Mouse (Mus musculus) midbrain, embryonic 16.5 days (tissue): ENCODE results near the gene Cfap74. TPM values are rescaled to one million over a fixed set of nuclear protein-coding genes. Genes with fewer than 3 reads are reported as not detected.

Source experiments
- ATAC-seq: fragments of 200-750 bp; cut with Nextera tagmentation; 2 replicates; pipeline ENCODE4 v1.8.0; 2017; ENCODE audit warnings: moderate TSS enrichment
- H3K27ac ChIP-seq: fragments of 300-500 bp; sonication (generic); 2 replicates; pipeline ENCODE4 v1.5.1; 2014; ENCODE audit warnings: mild to moderate bottlenecking, low read length, mixed read lengths
- H3K27me3 ChIP-seq: fragments of 300-500 bp; sonication (generic); 2 replicates; pipeline ENCODE4 v1.6.1; 2014; ENCODE audit warnings: low read depth, low read length, mixed read lengths; ENCODE audit not compliant: control insufficient read depth, insufficient read depth
- H3K36me3 ChIP-seq: fragments of 300-500 bp; sonication (generic); 2 replicates; pipeline ENCODE4 v1.6.1; 2014; ENCODE audit warnings: mild to moderate bottlenecking, low read length, moderate library complexity, mixed read lengths; ENCODE audit not compliant: control insufficient read depth, insufficient read depth
- H3K4me1 ChIP-seq: fragments of 300-500 bp; sonication (generic); 2 replicates; pipeline ENCODE4 v1.6.1; 2014; ENCODE audit warnings: mild to moderate bottlenecking, low read length, mixed read lengths; ENCODE audit not compliant: control insufficient read depth, insufficient read depth
- H3K4me2 ChIP-seq: fragments of 300-500 bp; sonication (generic); 2 replicates; pipeline ENCODE4 v1.6.1; 2014; ENCODE audit warnings: mild to moderate bottlenecking, low read length, mixed read lengths
- H3K4me3 ChIP-seq: fragments of 300-500 bp; sonication (generic); 2 replicates; pipeline ENCODE4 v1.5.1; 2014; ENCODE audit warnings: low read depth, mild to moderate bottlenecking, low read length, moderate library complexity, mixed read lengths
- H3K9ac ChIP-seq: fragments of 300-500 bp; sonication (generic); 2 replicates; pipeline ENCODE4 v1.6.1; 2014; ENCODE audit warnings: low read depth, low read length, mixed read lengths
- H3K9me3 ChIP-seq: fragments of 300-500 bp; sonication (generic); replicated peaks from 2 replicates; pipeline ENCODE4 v1.6.1; 2014; ENCODE audit warnings: mild to moderate bottlenecking, low read length, mixed read lengths; ENCODE audit not compliant: control insufficient read depth, poor library complexity, severe bottlenecking
- WGBS: fragments of 180-500 bp; shearing (Covaris S2); extraction: QIAGEN DNeasy Blood & Tissue Kit; methylation state at CpG from one replicate; pipeline ENCODE4 v1.1.7; 2014; 5-methylcytosine and 5-hydroxymethylcytosine counted together
- polyA plus RNA-seq: library from polyadenylated mRNA; unstranded; fragments of >200 nt; fragmentation: Nextera tagmentation; extraction: Ambion mirVana; gene quantifications from 2 replicates; pipeline ENCODE4 v1.2.1, GENCODE M21; 2015

The Cfap74 gene
- 5.9 and 6.4 TPM in 2 replicates for polyA plus RNA-seq

DNA sequence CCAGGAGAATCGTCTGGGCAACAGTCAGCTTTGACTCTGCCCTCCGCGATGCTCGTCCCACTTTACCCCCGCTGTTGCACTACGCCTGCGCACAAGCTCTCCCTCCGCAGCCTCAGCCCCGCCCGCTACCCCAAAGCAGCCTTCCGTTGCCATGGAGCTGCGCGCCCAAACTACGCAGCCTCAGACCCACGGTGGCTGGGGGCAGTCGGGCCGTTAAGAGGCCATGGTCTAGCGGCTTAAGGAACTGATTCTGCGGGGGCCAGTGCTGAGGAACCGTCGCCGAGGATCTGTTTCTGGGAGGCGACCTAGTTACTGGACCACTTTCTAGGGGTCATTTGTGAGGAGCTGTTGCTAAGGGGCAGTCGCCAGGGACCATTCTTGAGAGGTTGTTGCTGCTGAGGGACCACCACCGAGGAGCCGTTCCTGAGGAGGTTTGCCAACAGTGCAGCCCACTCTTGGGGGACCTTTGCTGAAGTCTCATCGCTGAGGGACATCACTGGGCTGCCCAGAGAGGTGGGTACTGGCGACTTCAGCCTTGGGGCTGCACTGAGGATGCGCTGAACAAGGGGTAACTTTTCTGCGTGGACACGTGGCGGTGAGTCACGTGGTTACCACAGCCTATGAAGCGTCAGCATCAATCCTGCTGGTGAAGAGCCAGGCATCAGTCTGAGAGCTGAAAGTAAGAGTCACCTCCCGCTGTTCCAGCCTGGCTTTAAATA lies at the start of gene Cfap74:
Gene Cfap74, plus strand, starts transcription at position 133 of the 719 bp plus-strand sequence.
- peak within 1 kb of the TSS; percentile 72 for H3K27ac ChIP-seq
- ATAC-seq: peak; percentile 99
- peak within 1 kb of the TSS; percentile 81 for H3K4me2 ChIP-seq
- peak within 1 kb of the TSS; percentile 61 for H3K9ac ChIP-seq
- no peaks in the 10 kb centered on the region for H3K36me3 ChIP-seq
- peaks cover 11% of the 10 kb centered on the region for H3K4me1 ChIP-seq
- H3K9me3 ChIP-seq: no peaks in the 10 kb centered on the region
- H3K4me3 ChIP-seq: peak within 1 kb of the TSS; percentile 58
- under 1% methylated on average over 35 of the region's 35 CpGs for WGBS
- H3K27me3 ChIP-seq: no peaks in the 10 kb centered on the region

DNA sequence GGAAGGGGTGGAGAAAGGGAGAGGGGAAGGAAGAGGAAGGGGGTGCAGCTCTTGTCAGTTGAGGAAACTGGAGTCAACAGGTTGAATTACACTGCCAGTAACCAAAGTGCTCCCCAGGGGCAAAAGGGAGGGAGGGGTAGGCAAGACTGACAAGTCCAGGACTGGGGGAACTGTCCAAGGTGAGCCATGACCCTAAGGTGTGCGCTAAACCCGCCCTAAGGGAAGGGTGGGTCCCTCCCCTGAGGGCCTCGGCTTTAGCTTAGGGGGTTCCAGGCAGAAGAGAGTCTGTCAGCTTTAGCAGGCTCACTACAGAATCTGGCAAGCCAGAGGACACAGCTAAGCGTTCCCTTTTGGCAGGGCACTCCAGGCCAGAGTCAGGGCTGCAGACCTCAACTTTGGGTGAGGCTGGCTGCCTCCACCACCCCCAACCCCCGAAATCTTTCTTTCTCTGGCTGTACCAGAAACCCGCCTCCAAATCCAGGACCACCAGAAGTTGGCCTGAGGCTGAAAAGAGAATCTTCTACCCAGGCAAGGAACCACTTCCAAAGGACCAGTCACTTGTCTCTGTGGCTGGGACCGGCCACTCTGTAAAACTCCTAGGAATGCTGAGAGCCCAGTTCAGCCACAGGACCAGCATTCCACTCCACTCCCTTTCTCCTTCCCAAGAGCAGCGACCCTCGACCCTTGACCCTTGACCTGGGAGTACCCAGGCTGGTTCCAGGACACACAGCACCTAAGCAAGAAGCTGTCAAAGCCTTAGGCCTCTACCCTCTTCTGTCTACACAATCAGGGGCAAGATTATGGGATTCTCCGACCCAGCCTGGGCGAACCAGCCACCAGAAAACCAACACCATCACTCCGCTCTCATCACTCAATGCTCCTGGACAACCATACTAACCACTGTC lies 49.2 kb upstream of the Cfap74 start:
- no peak overlapping the region for H3K4me2 ChIP-seq
- ATAC-seq: no peak
- no peak overlapping the region for H3K9ac ChIP-seq
- no peaks in the 10 kb centered on the region for H3K9me3 ChIP-seq
- H3K4me1 ChIP-seq: peaks cover 6% of the 10 kb centered on the region; the same call in 1 of the 2 replicates
- H3K36me3 ChIP-seq: no peaks in the 10 kb centered on the region
- no peak overlapping the region for H3K4me3 ChIP-seq
- WGBS: 40% methylated on average over 12 of the region's 12 CpGs
- H3K27ac ChIP-seq: no peak overlapping the region
- H3K27me3 ChIP-seq: peaks cover 48% of the 10 kb centered on the region

DNA sequence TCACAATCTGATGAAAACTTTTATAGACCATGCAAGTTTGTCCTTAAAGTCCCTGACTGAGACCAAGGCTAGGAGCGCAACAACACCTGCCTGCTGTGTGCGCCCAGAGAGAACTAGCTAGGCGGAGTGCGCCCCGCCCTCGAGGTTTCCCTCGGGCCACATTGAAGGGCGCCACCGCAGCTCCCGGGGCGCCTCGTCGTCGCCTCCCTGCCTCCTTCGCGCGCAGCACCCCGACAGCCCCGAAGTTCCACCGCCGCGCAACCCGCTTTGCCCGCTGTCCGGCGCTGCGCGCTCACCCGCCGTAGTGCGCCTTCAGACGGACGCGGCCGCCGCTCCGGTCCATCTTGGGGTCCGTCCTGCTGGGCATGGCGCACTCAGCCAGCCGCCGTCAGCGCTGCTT lies 48.1 kb upstream of the Cfap74 start:
- H3K9me3 ChIP-seq: no peaks in the 10 kb centered on the region
- no peak for ATAC-seq
- no peak overlapping the region for H3K27ac ChIP-seq
- H3K4me3 ChIP-seq: peak overlapping the region; percentile 46
- under 1% methylated on average over 42 of the region's 42 CpGs for WGBS
- no peak overlapping the region for H3K9ac ChIP-seq
- no peaks in the 10 kb centered on the region for H3K36me3 ChIP-seq
- peaks cover 48% of the 10 kb centered on the region for H3K27me3 ChIP-seq
- H3K4me1 ChIP-seq: peaks cover 6% of the 10 kb centered on the region; the same call in 1 of the 2 replicates
- H3K4me2 ChIP-seq: peak overlapping the region; percentile 58

DNA sequence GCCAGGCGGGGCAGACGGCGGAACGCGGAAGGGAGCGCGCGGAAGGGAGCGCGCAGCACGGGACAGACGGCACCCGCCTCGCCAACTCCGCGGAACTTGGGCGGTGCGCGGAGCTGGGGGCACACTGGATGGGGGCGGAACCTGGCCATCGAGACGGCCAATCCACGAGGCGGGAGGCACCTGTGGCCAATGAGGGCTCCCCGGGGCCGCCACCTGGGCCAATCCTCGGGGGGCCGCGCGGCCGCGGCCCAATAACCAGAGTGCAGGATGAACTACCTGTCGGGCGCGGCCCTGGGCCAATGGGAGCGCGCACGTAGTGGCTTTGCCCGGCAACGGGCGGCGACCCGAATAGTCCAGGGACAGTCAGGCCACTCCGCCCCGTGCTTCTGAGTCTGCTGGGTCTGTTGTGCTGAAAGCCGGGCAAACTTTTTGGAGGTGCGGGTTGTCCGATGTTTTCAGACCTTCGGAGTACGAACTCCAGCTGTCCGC lies 47.6 kb upstream of the Cfap74 start, which contains the start of gene Prkcz:
Gene Prkcz, minus strand, starts transcription at position 59 of the 489 bp plus-strand sequence.
- H3K9me3 ChIP-seq: no peaks in the 10 kb centered on the region
- peak within 1 kb of the TSS; percentile 58 for H3K4me2 ChIP-seq
- under 1% methylated on average over 50 of the region's 51 CpGs for WGBS
- ATAC-seq: peak; percentile 88
- H3K4me3 ChIP-seq: peak within 1 kb of the TSS; percentile 46
- peaks cover 6% of the 10 kb centered on the region; the same call in 1 of the 2 replicates for H3K4me1 ChIP-seq
- peaks cover 48% of the 10 kb centered on the region for H3K27me3 ChIP-seq
- no peak within 1 kb of the TSS for H3K27ac ChIP-seq
- no peaks in the 10 kb centered on the region for H3K36me3 ChIP-seq
- H3K9ac ChIP-seq: no peak within 1 kb of the TSS

DNA sequence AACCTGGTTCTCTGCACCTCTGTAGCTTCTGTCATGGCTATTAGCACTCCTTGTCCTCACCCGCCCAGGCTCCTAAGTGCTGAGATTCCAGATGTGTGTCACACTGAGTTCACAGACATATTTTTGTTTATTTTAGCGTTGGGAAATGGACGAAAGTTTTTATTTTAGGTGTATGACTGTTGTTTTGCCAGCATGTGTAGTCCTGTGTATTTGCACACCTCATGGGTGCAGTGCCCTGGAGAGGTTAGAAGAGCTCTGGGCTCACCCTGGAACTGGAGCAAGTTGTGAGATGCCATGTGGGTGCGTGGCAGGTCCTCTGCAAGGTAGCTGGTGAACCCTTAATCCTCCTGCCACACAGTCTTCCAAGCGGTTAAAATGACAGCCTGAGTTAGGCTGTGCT lies 46.5 kb upstream of the Cfap74 start:
- Histone ChIP-seq H3K9me3 (no peaks in the 10 kb centered on the region), H3K4me3 (no peak overlapping the region), H3K4me1 (peaks cover 6% of the 10 kb centered on the region; the same call in 1 of the 2 replicates), H3K27me3 (peaks cover 48% of the 10 kb centered on the region), H3K4me2 (no peak overlapping the region), H3K9ac (no peak overlapping the region), H3K27ac (no peak overlapping the region), H3K36me3 (no peaks in the 10 kb centered on the region)
- ATAC-seq: no peak
- 45% methylated on average over 5 of the region's 5 CpGs for WGBS

DNA sequence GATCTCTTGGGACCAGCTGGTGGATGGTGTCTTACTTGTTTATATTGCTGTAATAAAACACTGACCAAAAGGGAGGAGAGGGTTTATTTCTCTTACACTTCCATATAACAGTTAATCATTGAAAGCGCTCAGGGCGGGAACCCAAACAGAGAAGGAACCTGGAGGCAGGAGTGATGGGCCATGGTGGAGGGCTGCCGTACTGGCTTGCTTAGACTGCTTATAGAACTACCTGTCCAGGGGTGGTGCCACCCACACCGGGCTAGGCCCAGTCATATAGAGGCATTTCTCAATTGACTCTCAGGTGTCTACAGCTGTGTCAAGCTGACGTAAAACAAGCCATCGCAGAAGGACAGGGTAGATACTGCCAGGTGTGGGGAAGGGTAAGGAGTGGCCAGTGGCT lies 42.2 kb upstream of the Cfap74 start:
- no peak for ATAC-seq
- H3K4me3 ChIP-seq: no peak overlapping the region
- H3K9ac ChIP-seq: no peak overlapping the region
- no peaks in the 10 kb centered on the region for H3K9me3 ChIP-seq
- H3K4me1 ChIP-seq: peaks cover 3% of the 10 kb centered on the region; the same call in 1 of the 2 replicates
- whole genome bisulfite sequencing: 93% methylated on average over 6 of the region's 6 CpGs
- H3K27ac ChIP-seq: no peak overlapping the region
- H3K4me2 ChIP-seq: no peak overlapping the region
- H3K27me3 ChIP-seq: peaks cover 14% of the 10 kb centered on the region
- H3K36me3 ChIP-seq: no peaks in the 10 kb centered on the region

DNA sequence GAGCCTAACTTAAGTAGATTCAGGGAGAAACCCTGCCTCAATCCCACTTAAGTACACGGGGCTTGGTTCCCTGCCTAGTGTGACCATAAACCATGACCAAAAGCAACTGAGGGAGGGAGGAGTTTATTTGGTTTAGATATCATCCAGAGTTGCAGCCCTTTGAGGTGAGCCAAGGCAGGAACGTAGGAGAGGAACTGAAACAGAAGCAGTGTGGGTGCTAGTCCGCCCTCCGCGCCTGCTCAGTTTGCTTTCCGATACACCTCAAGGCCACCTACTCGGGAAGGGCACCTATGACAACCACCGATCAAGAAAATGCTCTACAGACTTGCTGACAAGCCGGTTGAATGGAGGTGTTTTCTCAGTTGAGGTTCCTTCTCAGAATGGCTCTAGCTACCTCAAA lies 41.3 kb upstream of the Cfap74 start:
- Histone ChIP-seq H3K9ac (no peak overlapping the region), H3K4me2 (no peak overlapping the region), H3K4me1 (no peaks in the 10 kb centered on the region), H3K27me3 (peaks cover 5% of the 10 kb centered on the region), H3K9me3 (no peaks in the 10 kb centered on the region), H3K4me3 (no peak overlapping the region), H3K36me3 (no peaks in the 10 kb centered on the region), H3K27ac (no peak overlapping the region)
- no peak for ATAC-seq
- 89% methylated on average over 9 of the region's 9 CpGs for WGBS

DNA sequence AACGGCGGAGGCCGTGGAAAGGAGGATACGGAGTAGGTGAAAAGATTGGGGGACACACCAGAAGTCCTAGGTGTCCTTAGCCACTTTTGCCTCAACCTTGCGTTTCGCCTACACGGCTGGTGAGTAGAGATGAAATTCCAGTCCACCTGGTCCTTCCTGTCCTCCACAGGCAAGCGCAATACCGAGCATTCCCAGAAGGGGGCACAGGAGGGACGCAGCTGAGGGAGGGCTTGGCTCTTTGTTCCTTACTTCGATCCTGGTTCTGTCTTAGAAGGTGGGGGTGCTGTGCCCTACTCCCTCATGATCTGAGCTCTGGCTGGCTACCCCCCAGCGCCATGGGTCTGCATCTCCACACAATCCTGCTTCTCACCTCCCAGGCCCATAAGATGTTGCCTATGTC lies 40.3 kb upstream of the Cfap74 start:
- Histone ChIP-seq H3K9ac (no peak overlapping the region), H3K36me3 (no peaks in the 10 kb centered on the region), H3K4me1 (no peaks in the 10 kb centered on the region), H3K4me2 (no peak overlapping the region), H3K27ac (no peak overlapping the region), H3K27me3 (no peaks in the 10 kb centered on the region; the same call in 1 of the 2 replicates), H3K4me3 (no peak overlapping the region), H3K9me3 (no peaks in the 10 kb centered on the region)
- WGBS: 21% methylated on average over 12 of the region's 12 CpGs
- ATAC-seq: no peak
